Comparison of ENCODE assay signal across 8 mouse cellular contexts in genomic region chr6:128143390-128144020, GRCm38 (mm10). TPM values are rescaled to one million over a fixed set of nuclear protein-coding genes. Genes with fewer than 3 reads are reported as not detected.
DNase-seq lines count a peak whose midpoint lies in the region; ATAC-seq and TF ChIP-seq lines count a peak whose summit lies in the region.

Tspan9 (minus strand) TSS chr6:128143594.

- POLR2A ChIA-PET in Patski (lab: Charles Lee), result no interaction called here

- peak within 1 kb of the TSS; percentile 85 for H3K9ac ChIP-seq in hindbrain, embryonic 12.5 days

- in situ Hi-C loops in Patski (cut with MboI; ENCODE audit: low pct_unique_long_range_greater_than_20kb), result loop anchor here (5.0 to 25.0 kb wide), 4 partner anchors 41 to 806 kb away; no protein-coding TSS in a partner anchor

- H3K4me2 ChIP-seq in hindbrain, embryonic 12.5 days (replicated peaks), result peak within 1 kb of the TSS; percentile 84

- H3K36me3 ChIP-seq in hindbrain, embryonic 12.5 days, result no peaks in the 10 kb centered on the region

- H3K4me3 ChIP-seq in cerebellum, adult 2 months (replicated peaks; ENCODE audit: insufficient read depth, low read depth, low read length), result peak within 1 kb of the TSS; percentile 64
- H3K4me3 ChIP-seq in hindbrain, embryonic 12.5 days, result peak within 1 kb of the TSS; percentile 69

- H3K27ac ChIP-seq in cerebellum, adult 2 months (ENCODE audit: insufficient read depth, low read length), result no peak within 1 kb of the TSS; the same call in 1 of the 2 replicates
- H3K27ac ChIP-seq in hindbrain, embryonic 12.5 days, result peak within 1 kb of the TSS; percentile 73

- CTCF ChIA-PET in Patski (lab: Charles Lee), result interaction anchor here (0.8 to 1.8 kb wide), 5 partner anchors 37 to 173 kb away, joined by 3 to 4 read pairs (median 3); no protein-coding TSS in a partner anchor

- DNase-seq in Patski (ENCODE audit: low read depth, low spot score), result no peak
- DNase-seq in cerebellum, adult 2 months, result peak; percentile 69 to 70
- peak; percentile 78 for DNase-seq in forelimb bud, embryonic 11.5 days (ENCODE audit: low read depth, low spot score)
- peak; percentile 43 to 44 for DNase-seq in layer of hippocampus, postnatal 25 days (ENCODE audit: extremely low spot score in 1 of 2, low spot score in 1 of 2)
- DNase-seq in lung, postnatal 36 days, result peak; percentile 83
- DNase-seq in retina, postnatal 7 days (ENCODE audit: low read depth, low spot score), result peak; percentile 54
- DNase-seq in urinary bladder, postnatal 14 days (ENCODE audit: low spot score), result peak; percentile 82

- TF ChIP-seq CTCF in Patski (IDR thresholded peaks at IDR 0.05), result no peak
- no peak for TF ChIP-seq CTCF in cerebellum, adult 2 months (IDR thresholded peaks at IDR 0.05; ENCODE audit: borderline replicate concordance, insufficient read depth, low read depth, low read length)

- H3K9me3 ChIP-seq in hindbrain, embryonic 12.5 days (replicated peaks), result no peaks in the 10 kb centered on the region

- TF ChIP-seq POLR2A in cerebellum, adult 2 months (IDR thresholded peaks at IDR 0.05; ENCODE audit: borderline replicate concordance, insufficient read depth, low read length), result no peak

- ATAC-seq in Patski, result peak; percentile 89
- ATAC-seq in hindbrain, embryonic 12.5 days (ENCODE audit: low FRiP score), result peak; percentile 87

- no peaks in the 10 kb centered on the region for H3K27me3 ChIP-seq in Patski
- H3K27me3 ChIP-seq in cerebellum, adult 2 months (ENCODE audit: control insufficient read depth, insufficient read depth, low read length), result no peaks in the 10 kb centered on the region
- H3K27me3 ChIP-seq in hindbrain, embryonic 12.5 days, result 0 out of 2 replicates have a peak, but pooled peaks cover 5% of the 10 kb centered on the region

- 1% methylated on average over 54 of the region's 56 CpGs for WGBS in cerebellum, adult 2 months
- WGBS in hindbrain, embryonic 12.5 days, result under 1% methylated on average over 53 of the region's 56 CpGs

- H3K4me1 ChIP-seq in cerebellum, adult 2 months (ENCODE audit: control insufficient read depth, insufficient read depth, low read length), result no peaks in the 10 kb centered on the region
- peaks cover 12% of the 10 kb centered on the region for H3K4me1 ChIP-seq in hindbrain, embryonic 12.5 days

RNA-seq across cellular contexts. Expression of gene Tspan9, which starts in this region (rescaled TPM):
- 135 TPM for polyA plus RNA-seq in Patski (2021)
- polyA plus RNA-seq in cerebellum, adult 2 months (2012; rRNA removed), result 303 and 370 TPM in 2 replicates
- 63.4 and 71.6 TPM in 2 replicates for polyA plus RNA-seq in hindbrain, embryonic 12.5 days (2016; fragmentation: Nextera tagmentation; extraction: Ambion mirVana)
- 10 to 100 TPM; 53.6 to 64.0 TPM for total RNA-seq in layer of hippocampus, postnatal 25 days (2021)
